Mouse (Mus musculus) C2C12 (cell line): ENCODE results near the gene Clba1.

Source experiments
- CTCF ChIP-seq: IDR thresholded peaks from one replicate; pipeline ENCODE4 v1.5.1; 2011; ENCODE audit not compliant: control insufficient read depth, insufficient read depth, insufficient read length
- MYOD1 ChIP-seq: IDR thresholded peaks from one replicate; pipeline ENCODE4 v1.6.1; 2011; ENCODE audit warnings: low read depth; ENCODE audit not compliant: control insufficient read depth, insufficient read length
- MYOG ChIP-seq: IDR thresholded peaks from one replicate; pipeline ENCODE4 v1.6.1; 2011; ENCODE audit not compliant: control insufficient read depth, insufficient read length; ENCODE audit errors: extremely low read depth
- USF1 ChIP-seq: IDR thresholded peaks from one replicate; pipeline ENCODE4 v1.6.1; 2011; ENCODE audit warnings: low read depth, mild to moderate bottlenecking, control low read depth, moderate library complexity

- TF ChIP-seq CTCF (no peak), MYOG (no peak), USF1 (no peak), MYOD1 (no peak)
Observed at GRCm38 (mm10) chr12:112832411-112832810, 23.7 kb downstream of the Clba1 start.
